Comparison of ENCODE assay signal across 22 mouse cellular contexts in the genomic region with DNA sequence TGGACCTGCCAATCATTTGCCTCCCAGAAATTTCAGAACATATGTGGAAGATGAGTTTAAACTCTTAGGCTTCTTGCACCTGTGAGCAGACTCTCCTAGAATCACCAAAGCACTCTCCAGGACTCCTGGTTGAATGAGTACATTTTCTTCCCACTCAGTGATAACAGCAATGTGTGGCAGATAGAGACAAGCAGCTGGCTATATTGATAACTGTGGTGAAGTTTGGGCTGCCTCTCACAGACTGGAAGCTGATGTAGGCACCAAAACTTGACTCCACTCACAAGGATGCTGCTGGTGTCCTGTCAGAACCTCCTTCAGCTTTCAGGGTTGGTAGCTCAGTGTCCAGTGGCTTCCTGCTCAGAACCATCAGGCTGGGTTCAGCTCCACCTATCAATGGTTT.
DNase-seq lines count a peak whose midpoint lies in the region; ATAC-seq lines count a peak whose summit lies in the region.
"Had no signal": no experiment of that assay in that cellular context is flagged by ENCODE, and none has a peak within 500 bp of the region (broad histone marks: within the 10 kb centered on the region; RNA-seq: fewer than 3 reads in every experiment).

No protein-coding gene starts in this region.

- H3K27ac ChIP-seq in liver, embryonic 12.5 days, result 0 out of 2 replicates have a peak overlapping the region, but pooled peaks have one; percentile 6
- H3K27ac ChIP-seq in liver, embryonic 15.5 days (replicated peaks), result no peak overlapping the region
- no peak overlapping the region for H3K27ac ChIP-seq in forebrain, embryonic 13.5 days
- H3K27ac ChIP-seq: forebrain, embryonic 15.5 days; hindbrain, embryonic 14.5 days; hindbrain, postnatal 0 days had no signal

- no peak overlapping the region for H3K9ac ChIP-seq in liver, embryonic 12.5 days
- H3K9ac ChIP-seq in liver, embryonic 15.5 days, result no peak overlapping the region
- no peak overlapping the region for H3K9ac ChIP-seq in forebrain, embryonic 13.5 days
- H3K9ac ChIP-seq: forebrain, embryonic 15.5 days; hindbrain, embryonic 14.5 days had no signal

- no peak overlapping the region for H3K4me3 ChIP-seq in liver, embryonic 12.5 days
- no peak overlapping the region for H3K4me3 ChIP-seq in liver, embryonic 15.5 days (replicated peaks)
- no peak overlapping the region for H3K4me3 ChIP-seq in forebrain, embryonic 13.5 days
- H3K4me3 ChIP-seq: forebrain, embryonic 15.5 days had no signal

- peaks cover 13% of the 10 kb centered on the region; the same call in 1 of the 2 replicates for H3K9me3 ChIP-seq in liver, embryonic 12.5 days (replicated peaks)
- no peaks in the 10 kb centered on the region for H3K9me3 ChIP-seq in liver, embryonic 15.5 days (replicated peaks)
- H3K9me3 ChIP-seq in forebrain, embryonic 13.5 days (replicated peaks), result peaks cover 13% of the 10 kb centered on the region
- H3K9me3 ChIP-seq: forebrain, embryonic 15.5 days had no signal

- H3K27me3 ChIP-seq in liver, embryonic 12.5 days (replicated peaks), result no peaks in the 10 kb centered on the region
- no peaks in the 10 kb centered on the region for H3K27me3 ChIP-seq in liver, embryonic 15.5 days
- no peaks in the 10 kb centered on the region for H3K27me3 ChIP-seq in forebrain, embryonic 13.5 days
- H3K27me3 ChIP-seq: forebrain, embryonic 15.5 days had no signal

- peak; percentile 13 for DNase-seq in c-Kit-positive CD71-positive TER-119-positive erythroid progenitor cells, embryonic 14.5 days (ENCODE audit: low spot score)
- no peak for DNase-seq in cerebellum, postnatal 25 days
- DNase-seq in left cerebral cortex, adult 9 months (ENCODE audit: low spot score in 2 of 2), result no peak
- no peak for DNase-seq in gastrocnemius, postnatal 36 days
- DNase-seq: adrenal gland, adult 2 months; adrenal gland, postnatal 14 days; cerebellum, adult 18-20 months; cerebellum, adult 9-11 months; cerebellum, postnatal 36 days; gastrocnemius, postnatal 10 days; heart, adult 11 months; heart, postnatal 4 days had no signal

- peak; percentile 87 for ATAC-seq in liver, embryonic 12.5 days
- ATAC-seq in liver, embryonic 15.5 days (ENCODE audit: insufficient read depth), result peak; percentile 79
- peak; percentile 74 for ATAC-seq in megakaryocyte progenitor cell, adult 5-6 weeks (replicated peaks; ENCODE audit: poor library complexity)
- ATAC-seq in forebrain, embryonic 13.5 days, result no peak
- ATAC-seq: CD4-positive, CD25-positive, alpha-beta regulatory T cell, adult 4 months; forebrain, embryonic 15.5 days; hindbrain, postnatal 0 days; inflammation-experienced regulatory T-cells, adult 6 months had no signal

- no peaks in the 10 kb centered on the region for H3K36me3 ChIP-seq in liver, embryonic 12.5 days
- no peaks in the 10 kb centered on the region for H3K36me3 ChIP-seq in liver, embryonic 15.5 days (replicated peaks)
- H3K36me3 ChIP-seq in forebrain, embryonic 13.5 days (ENCODE audit: poor library complexity, severe bottlenecking), result no peaks in the 10 kb centered on the region
- H3K36me3 ChIP-seq: forebrain, embryonic 15.5 days had no signal

- 0 out of 2 replicates have a peak overlapping the region, but pooled peaks have one; percentile 12 for H3K4me2 ChIP-seq in liver, embryonic 12.5 days
- no peak overlapping the region for H3K4me2 ChIP-seq in liver, embryonic 15.5 days
- no peak overlapping the region for H3K4me2 ChIP-seq in forebrain, embryonic 13.5 days
- H3K4me2 ChIP-seq: forebrain, embryonic 15.5 days; heart, embryonic 11.5 days; hindbrain, embryonic 14.5 days had no signal

- intact Hi-C loops in gastrocnemius, postnatal 36 days (cut with DNase I), result no loop called here

- peaks cover 9% of the 10 kb centered on the region; the same call in 1 of the 2 replicates for H3K4me1 ChIP-seq in liver, embryonic 12.5 days
- H3K4me1 ChIP-seq in liver, embryonic 15.5 days (replicated peaks), result peaks cover 1% of the 10 kb centered on the region; the same call in 1 of the 2 replicates
- no peaks in the 10 kb centered on the region for H3K4me1 ChIP-seq in forebrain, embryonic 13.5 days
- H3K4me1 ChIP-seq: forebrain, embryonic 15.5 days had no signal
